Mouse (Mus musculus): ENCODE data around the gene Slit3.

Gene Slit3

DNA sequence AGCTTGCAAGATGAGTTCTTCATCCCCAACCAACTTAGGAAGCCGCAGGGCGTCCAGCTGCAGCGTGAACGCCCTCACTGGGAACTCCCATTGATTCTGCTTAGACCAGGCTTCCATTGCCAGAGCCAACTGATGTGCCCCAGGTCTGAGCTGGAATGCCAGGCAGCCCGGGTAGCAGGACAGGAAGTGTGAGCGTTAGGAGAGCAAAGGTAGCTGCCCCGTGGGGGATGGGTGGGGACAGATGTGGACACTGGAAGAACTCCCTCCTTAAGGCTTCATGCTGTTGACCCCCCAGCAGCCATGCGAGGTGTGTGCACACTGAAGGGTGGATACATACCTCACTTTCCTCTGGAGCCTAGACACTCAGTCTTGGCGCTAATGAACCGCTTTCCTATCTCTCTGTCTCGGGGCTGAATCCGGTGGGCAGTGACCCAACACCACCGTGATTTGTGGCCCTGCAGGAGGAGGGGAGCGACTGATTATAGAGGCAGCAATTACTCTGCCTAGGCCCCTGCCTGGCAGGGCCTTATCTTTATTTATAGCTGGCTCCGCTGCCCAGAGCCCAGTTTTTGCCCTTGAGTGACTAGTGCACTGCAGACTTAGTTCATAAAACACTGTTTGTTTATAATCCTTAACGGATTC is 157.2 kb downstream of the Slit3 start:
- no peak for DNase-seq

- DNase-seq, result peak; percentile 50 to 69
Measured at GRCm38 (mm10) chr11:35280826-35281225, 159.8 kb downstream of the Slit3 start.

- no peak for DNase-seq
Measured at GRCm38 (mm10) chr11:35282001-35282632, 161.1 kb downstream of the Slit3 start.

DNA sequence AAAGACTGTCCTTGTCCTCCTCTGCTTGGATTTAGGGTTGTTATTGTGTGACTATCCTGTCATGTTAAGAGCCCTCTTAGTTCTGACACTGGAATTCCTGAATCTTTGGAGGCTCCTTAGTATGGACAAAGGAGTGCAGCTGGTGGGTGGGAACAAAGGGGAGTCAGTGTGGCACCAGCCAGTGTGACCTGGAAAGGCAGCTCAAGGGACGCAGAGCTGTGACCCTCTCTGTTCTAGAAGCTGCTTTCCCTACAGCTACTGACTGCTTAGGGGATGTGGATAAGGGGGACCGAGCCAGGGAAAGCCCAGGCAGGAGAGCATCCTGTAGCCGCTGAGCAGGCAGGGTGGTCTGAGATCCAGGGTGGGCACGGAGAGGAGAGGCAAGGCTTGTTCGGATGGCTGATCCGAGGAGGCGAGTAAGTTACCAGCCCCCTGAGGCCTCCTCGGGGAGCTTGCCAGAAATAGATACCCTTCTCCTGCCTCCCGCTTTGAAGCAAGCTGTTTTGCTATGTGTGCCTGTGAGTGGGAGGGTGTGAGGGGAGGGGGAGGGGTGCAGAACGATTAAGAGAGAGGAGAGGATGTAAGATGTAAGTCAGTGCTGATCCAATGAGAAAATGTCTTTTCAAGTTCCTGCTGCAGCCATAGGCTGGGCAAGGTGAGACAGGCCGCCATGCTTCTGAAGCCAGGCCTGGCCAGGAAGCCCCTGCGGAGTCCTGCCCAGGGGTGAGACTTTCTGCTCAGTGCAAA is 162.0 kb downstream of the Slit3 start:
- peak; percentile 79 to 88 for DNase-seq

DNA sequence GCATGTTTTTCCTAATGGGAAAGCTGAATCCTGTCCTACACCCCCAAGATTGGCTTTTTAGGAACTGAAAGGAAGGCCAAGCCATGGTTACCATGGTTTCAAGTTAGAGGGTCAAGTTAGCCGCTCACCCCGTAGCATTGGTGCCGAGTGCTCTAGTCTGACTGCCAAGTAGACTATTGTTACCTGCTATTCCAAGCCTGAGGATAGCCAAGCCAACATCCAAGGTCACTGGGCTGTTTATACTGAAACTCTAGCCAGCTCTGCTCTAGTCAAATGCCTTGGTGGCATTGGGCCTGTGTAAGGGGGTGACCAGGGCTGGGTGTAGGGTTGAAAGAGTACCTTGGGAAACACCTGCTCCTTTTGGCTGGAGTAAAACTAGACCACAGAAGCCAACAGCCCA is 162.7 kb downstream of the Slit3 start:
- DNase-seq, result peak; percentile 61 to 81

DNA sequence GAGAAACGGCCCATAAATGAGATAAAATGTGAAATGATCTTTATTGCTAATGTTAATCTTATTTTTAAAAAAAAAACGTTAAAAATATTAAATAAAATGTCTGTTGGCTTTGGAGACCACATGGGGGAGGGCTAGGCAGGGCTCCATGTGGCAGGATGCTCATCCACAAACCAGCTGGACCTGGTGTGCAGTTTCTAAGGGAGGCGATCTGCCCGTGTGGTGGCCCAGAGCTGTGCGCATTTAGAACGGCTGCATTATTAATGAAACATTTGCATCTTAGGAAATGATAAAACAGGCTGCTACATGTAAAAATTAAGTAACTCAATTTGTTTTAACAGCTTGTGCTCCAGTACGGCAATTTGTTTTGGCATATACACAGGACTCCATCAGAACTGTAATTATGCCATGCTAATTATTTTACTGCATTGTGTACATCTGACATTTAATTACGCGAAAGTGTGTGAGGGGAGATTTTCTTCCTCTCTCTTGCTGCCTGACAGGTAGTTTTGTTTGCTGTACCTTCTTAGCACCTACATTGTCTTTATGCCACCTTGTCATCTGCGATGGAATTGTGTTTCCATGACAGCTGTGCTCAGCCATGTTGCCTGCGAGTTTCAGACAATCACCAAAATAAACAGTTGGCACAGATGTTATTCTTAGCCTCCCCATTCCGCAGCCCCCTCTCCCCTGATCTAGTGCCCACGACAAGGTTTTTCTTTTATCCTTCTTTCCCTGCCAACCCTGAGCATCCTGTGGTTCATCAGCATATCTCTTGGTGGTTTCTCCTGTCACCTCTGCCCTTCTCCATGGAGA is 165.8 kb downstream of the Slit3 start:
- DNase-seq, result no peak

DNA sequence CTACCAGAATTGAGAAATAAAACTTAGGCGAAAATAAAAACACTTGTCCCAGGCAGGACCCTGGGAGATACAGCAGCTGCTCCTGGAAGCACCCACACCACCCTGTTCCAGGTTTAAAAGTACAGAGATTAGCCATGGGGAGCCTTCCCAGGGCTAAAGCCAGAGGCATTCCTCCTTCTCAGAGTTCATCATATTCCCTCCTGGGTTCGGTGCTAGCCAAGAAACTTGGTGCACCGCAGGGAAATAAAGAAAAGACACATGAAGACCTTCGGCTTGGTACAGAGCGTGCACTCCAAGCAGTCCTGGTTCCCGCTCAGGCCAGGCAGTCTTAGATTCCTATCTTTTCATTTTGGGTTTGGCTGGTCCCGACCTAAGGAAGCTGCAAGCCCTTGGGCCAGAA is 167.0 kb downstream of the Slit3 start:
- no peak for DNase-seq

DNA sequence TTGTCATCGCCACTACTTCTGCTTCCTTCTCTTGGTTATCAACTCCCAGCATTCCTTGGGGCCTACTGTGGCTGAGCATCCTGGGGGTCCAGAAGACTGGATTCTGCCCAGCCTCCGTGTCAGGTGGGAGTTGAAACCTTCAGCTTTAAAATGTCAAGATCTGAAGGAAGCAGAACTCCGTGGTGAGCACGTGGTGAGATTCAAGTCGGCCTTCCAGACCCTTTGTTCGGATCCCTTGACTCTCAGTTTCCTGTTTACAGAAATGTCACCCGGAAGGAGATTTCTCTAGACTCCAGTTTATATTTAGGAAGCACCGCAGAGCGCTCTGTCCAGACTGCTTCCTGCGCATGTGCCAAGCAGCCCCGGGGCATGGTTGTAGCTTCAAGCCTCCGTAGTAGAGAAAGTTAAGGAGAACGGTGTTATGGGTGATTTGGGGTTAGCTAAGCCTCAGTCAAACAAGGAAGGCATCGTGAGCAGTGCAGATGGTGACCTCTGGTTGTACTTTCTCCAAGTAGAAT is 167.8 kb downstream of the Slit3 start:
- no peak for DNase-seq

DNA sequence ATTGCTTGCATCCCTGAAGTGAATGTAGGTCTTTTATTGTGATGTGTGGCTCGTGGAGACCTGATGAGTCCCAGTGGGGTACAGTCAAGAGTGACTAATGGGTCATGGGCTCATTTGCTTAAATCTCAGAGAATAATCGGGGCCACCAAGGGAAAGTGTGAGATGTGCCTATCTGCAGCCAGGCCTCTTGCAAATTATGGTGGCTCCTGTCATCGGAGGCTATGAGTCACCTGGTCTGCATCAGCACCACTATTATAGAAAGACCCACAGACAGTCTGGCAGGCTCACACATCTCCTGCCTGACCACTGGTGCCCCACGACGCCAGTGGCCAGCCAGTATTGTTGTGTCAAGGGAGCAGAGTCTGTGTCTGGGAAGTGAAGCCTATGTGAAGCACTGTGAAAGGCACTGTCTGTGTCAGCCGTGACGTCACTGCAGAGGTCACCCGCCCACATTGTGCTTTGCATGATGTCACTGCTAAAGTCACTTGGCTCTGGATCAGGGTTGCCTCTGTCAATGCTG is 171.3 kb downstream of the Slit3 start:
- DNase-seq, result no peak

GRCm38 (mm10) chr11:35293197-35293596 is 172.2 kb downstream of the Slit3 start:
- DNase-seq, result no peak

GRCm38 (mm10) chr11:35294670-35295069 is 173.6 kb downstream of the Slit3 start:
- no peak for DNase-seq

DNA sequence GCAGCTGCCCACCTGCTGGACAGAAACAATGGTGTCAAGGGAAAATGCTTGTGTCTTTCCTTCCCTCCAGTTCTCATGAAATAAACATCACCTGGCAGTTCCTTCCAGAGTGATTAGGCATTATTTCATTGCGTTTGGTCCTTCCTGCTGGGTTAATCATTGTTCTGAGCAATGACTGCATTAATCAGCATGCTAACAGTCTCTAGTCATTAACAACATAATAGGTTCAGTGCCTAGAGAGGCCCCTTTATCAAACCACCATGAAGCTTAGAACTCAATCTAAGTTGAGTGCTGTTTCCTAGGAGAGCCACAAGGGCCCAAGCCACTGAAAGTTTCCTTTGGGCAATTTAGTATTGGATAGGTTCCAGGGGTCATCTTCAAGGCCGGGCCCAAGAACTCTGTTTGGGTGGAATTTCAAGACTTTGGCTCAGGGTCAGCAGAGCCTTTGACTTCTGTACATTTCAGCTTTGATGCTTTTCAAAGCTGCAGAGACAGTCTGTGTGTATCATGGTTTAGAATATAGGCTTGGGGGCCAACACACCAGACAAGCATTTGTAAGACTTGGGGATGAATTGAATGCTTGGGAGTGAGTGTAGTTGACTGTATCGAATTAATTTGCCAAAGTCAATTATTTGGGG is 174.3 kb downstream of the Slit3 start:
- no peak for DNase-seq

- peak; percentile 76 to 77 for DNase-seq
Measured at GRCm38 (mm10) chr11:35296803-35297202, 175.8 kb downstream of the Slit3 start.

DNA sequence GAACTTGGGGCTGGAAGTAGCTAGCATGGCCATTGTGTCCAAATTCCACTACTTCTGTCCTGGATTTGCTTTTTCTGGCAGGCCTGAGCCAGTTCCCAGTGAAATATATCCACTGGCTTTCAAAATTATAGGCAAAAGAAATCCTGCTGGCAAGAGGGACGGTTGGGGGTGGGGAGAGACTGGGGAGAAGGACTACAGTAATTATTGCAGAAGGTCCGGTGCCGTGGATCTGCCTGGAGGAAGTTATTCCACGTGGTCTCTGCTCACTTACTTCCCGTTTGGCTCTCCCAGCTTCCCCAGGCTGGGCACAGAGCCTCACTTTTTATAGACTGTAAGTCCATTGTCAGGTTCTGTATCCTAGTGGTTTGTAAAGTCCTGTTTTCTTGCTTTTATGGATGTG is 176.3 kb downstream of the Slit3 start:
- peak in 1 of 2 experiments; percentile 59 for DNase-seq

- DNase-seq, result no peak
Measured at GRCm38 (mm10) chr11:35298526-35298925, 177.5 kb downstream of the Slit3 start.

GRCm38 (mm10) chr11:35299857-35300375 is 178.9 kb downstream of the Slit3 start:
- peak; percentile 57 to 65 for DNase-seq

DNA sequence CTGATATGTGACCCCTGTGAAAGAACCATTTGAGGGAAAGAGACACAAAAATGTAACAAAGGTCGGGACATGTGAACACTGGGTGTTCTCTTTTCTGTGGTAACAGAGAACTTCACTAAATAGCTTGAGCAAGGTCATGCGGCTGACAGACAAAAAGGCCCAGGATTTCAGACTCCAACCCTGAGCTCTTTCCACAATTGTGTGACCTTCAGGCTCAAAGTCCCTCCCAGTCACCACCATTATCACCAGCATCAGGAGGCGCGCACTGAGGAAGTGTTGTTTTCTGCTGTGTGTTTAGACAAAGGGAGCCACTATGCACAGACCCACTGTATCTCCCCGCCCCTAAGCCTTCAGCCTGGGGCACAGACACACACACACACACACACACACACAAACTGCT is 181.2 kb downstream of the Slit3 start:
- no peak for DNase-seq

DNA sequence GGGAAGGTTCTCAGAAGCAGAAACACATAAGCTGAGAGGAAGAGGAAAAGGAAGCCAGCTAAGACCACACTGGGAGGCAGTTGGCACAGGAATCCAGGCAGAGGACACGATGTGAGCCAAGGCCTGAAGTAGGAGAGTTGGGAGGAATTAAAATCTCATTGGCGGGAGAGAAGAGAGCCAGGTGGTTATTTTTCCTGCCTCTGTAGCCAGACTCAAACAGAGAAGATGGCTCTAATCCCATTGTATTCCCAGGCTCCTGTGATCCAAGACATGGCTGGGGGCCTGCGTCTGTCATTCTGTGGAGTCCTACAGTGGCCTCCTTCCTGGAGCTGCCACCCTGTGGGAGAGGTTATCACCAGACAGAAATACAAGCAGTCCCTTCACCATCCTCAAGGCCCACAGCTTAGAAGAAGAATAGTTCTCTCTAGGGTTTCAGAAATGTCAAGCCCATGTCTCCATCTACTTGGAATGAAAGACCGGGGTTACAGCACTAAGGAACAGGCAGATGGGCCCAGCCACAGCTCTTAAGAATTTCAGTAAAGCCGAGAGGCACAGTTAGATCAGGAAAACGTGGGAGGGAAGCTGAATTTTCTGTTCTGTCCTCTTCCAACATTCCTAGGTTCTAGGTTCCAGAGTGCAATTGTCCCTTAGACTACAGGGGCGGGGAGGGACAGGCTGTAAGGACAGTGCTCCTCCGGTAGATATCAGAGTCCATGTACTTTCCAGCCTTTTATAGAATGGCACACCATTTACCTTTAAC is 183.4 kb downstream of the Slit3 start:
- peak; percentile 87 to 91 for DNase-seq

GRCm38 (mm10) chr11:35305111-35305510 is 184.1 kb downstream of the Slit3 start:
- peak; percentile 89 to 92 for DNase-seq

DNA sequence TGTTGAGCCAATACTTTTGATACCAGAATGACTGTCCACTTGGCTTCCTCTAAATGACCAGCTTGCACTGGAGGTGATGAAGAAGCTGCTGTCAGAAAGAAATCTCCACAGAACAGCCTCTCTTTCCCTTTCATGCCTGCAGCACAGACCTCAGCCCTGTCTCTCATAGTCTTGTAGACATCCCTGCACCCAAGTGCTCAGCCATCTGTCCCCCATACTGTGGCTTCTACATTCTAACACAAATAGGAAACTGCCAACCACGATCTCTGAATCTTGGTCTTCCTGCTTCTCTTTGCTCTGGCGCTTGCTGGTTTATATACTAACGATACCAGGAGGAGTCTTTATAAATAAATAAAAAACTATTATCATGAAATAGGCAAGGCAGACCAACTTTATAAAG is 184.9 kb downstream of the Slit3 start:
- DNase-seq, result peak; percentile 62 to 75

GRCm38 (mm10) chr11:35306922-35307321 is 185.9 kb downstream of the Slit3 start:
- DNase-seq, result no peak
